Mouse (Mus musculus): ENCODE results near the gene Zp2.

DNA sequence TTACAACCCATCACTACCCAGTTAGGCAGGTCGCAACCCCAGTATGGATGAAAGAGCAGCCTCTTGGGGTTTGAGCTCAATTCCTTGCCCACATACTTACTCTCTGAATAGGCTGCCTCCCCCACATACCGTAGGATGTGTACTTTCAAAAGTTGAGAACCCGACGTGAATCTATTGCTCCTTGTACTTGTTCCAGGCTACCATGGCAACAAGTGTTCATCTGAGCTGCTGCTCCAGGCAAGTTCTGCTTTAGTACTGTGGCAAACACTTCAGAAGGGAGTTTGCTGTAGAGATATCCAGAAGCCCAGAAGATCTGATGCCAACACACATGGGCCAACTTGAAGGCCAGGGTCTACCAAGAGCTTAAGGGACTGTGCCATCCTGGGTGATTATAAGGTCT lies 16.1 kb downstream of the Zp2 start:
- TF ChIP-seq FLI1 (IDR thresholded peaks at IDR 0.05; ENCODE audit: low read length): no peak
- no peak for TF ChIP-seq GATA1 (IDR thresholded peaks at IDR 0.05; ENCODE audit: borderline replicate concordance, low read length)
